Mouse (Mus musculus): ENCODE results near the gene Nop56.

Gene Nop56

DNA sequence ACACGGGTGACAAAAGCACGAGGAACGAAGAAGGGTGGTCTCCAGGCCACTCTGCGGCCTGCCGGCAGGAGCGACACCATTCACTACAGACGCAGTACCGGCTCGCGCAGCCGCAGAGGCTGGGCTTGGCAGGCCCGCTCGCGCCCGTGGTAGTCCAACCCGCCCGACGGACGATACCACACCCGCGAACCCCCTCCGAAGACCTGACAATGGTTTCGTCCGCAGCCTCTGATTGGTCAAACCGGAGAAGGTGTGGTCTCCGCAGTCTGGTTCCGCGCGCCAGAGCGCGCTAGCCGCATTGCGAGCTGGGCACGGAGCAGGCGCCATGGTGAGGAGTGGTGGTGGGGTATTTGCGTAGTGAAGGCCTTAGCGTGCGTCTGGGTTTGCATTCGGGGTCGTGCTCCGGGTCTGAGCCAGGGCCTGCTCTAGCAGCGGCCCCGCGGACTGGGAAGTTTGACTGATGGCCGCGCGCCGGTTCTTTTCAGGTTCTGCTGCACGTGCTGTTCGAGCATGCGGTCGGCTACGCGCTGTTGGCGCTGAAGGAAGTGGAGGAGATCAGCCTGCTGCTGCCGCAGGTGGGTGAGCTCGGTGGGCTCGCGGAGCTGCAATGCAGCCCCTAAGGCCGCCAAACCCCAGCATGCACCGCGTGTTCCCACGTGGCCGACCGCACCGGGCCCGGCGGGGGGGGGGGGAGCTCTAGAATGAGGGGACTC lies at the start of gene Nop56:
TSS of gene Nop56 (plus strand) at position 282 of the 713 bp plus-strand sequence.
- DNase-seq (ENCODE audit: low spot score): peak; percentile 98

DNA sequence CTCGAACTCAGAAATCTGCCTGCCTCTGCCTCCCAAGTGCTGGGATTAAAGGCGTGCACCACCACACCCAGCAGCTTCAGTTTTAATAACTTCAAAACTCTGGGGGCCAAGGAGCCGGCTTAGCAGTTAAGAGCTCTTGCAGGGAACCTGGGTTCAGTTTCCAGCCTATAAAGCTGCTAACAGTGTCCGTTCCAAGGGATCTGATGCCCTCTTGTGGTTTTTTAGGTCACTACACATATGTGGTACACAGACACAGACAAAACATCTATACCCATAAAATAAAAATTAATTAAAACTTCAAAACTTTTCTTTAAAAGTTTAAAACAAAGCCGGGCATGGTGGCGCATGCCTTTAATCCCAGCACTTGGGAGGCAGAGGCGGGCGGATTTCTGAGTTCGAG lies 27.3 kb upstream of the Nop56 start:
- DNase-seq (ENCODE audit: low spot score): no peak

DNA sequence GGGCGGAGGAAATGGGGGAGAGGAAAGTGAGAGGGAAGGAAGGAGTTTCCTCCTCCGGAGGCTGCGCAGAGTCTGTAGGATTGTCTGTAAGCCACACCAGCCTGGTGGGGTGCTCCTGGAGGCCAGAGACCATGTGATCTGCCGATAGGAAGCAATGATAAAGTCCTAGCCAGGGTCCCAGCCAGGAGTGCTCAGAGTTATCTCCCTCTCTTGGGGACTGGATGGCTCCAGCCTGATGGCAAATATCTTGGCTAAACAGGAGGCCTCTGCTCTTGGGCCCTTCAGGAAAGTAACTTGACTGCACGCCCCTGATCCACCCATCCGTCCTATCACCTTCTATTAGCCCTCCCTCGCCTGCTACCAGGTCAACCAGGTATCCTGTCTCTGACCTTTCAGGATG lies 26.0 kb upstream of the Nop56 start:
- no peak for DNase-seq (ENCODE audit: low spot score)

DNA sequence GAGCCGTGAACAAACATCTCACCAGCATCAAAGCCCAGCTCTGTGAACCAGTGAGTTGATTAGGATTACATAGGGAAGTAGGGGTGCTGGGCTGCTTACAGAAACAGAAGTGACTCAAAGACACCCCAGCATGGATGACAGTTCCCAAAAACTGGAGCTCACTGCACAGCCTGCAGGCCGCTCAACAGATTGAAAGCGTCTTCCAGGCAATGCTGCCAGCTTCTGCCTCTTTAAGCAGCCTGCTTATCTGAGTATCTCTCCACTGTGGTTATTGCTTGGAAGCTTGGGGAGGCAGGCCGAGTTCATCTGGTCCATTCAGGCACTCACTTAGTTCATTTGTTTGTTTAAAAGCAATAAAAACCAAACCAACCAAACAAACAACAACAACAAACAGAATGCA lies 17.5 kb upstream of the Nop56 start:
- no peak for DNase-seq (ENCODE audit: low spot score)

DNA sequence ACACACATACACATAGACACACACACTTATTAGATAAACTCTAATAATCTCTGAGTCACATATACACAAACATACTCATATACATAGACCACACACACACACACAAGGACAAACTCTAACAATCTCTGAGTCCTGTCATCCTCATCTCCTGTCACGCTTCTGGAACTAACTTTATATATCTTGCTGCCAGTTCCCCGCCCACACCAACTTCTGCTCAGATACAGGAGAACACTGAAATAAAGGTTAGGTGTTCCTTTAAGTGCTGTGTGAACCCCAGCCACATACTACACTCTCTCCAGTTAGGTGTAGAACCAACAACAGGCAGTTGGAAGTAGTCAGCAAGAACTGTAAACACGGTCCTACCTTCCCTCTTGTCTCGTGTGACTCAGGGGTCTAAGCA lies 13.4 kb upstream of the Nop56 start:
- DNase-seq (ENCODE audit: low spot score): no peak

DNA sequence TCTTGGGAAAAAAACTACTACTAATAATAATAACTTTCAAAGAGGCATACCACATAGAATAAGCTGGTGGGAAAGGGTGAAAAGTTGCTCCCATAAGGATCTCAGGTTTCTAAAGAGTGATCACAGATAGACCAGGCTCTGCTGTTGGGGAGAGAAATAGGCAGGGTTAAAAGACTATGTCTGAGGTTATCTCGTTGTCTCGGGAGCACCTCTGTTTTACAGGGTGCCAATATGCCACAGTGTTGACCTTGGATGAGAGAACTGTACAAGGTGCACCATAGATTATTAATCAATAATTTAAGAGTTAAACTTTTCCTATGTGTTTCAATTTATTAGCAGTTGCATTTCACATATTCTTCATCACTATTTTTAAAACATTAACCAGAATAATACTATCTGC lies 12.3 kb upstream of the Nop56 start:
- DNase-seq (ENCODE audit: low spot score): no peak

DNA sequence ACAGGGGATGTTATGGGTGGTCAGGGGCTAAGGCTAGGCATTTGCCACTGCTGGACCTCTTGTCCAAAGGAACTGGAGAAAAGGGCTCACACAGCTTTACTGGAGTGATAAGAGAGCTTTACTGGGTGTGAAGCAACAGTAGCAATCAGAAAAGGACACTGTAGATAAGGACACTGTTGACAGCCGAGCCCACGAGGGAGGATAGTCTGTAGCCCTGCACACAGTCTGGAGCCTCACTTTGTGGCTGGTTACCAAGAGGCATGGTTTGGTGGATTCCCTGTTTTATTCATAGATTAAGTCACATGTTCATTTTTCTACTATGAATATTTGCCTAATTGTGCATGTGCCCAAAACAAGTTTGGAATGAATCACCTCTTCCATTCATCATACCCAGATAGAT lies 11.8 kb upstream of the Nop56 start:
- DNase-seq (ENCODE audit: low spot score): no peak

DNA sequence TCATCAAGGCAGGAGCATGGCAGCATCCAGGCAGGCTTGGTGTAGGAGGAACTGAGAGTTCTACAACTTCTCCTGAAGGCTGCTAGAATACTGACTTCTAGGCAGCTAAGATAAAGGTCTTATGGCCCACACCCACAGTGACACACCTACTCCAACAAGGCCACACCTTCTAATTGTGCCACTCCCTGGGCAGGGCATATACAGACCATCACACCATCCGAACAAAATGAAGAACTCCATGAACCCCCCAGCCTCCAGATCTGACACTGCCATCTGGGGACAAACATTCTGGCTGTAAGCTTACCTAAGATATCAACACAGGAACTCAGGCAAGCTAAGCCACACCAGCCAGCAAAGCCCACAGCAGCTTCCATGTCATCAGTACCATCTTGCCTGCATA lies 8.7 kb upstream of the Nop56 start:
- DNase-seq (ENCODE audit: low spot score): no peak

DNA sequence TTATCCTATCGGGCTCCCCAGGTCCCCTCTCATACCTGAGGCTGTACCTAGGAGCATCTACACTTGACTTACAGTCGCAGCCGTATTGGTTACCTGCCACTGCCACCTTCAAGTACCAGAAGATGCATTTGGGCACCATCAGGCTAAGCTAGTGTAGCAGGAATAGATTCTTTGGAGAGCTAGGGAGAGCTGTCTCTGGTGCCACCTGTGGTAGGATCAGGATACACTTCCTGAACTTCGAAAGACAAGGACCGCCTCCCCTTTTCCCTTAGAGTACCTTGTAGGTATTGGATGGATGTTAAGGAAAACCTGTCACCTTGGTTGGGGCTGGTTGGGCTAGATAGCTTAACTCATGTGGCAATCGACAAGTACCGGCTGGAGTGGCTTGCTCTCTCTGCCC lies 6.2 kb upstream of the Nop56 start:
- no peak for DNase-seq (ENCODE audit: low spot score)

DNA sequence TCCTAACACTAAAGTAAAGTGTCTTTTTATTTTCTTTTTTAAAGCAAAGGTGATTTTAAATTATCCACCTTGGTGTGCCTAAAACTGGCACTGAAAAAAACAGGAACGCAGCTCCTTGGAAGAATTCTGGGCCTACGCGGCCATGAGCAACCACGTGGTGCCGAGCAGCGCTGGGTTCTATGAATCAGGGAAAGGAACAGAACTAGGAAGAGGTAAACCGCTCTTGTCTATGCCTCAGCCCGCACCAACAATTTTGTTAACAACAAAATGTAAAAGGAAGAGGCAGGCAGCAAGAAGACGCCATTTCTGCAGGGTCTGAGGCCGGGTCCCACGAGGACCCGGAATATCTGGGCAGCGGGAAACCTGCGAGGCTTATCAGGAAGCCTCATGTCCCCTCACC lies 498 bp upstream of the Nop56 start:
- DNase-seq (ENCODE audit: low spot score): peak; percentile 9

DNA sequence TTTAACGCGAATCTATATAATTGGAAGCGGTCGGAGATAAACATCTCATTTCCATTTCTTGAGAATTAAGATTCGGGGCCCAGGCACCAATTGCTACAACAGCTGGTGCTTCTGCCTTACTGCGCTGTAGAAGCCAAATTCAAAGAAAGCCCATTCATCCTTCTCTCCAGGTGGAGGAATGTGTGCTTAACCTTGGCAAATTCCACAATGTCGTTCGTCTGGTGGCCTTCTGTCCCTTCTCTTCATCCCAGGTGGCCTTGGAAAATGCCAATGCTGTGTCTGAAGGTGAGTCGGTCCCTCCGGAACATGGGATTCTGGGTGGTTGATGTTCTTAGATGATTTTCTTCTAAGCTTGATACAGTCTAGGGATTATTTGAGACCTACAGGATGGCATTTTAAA lies 632 bp downstream of the Nop56 start:
- DNase-seq (ENCODE audit: low spot score): no peak

DNA sequence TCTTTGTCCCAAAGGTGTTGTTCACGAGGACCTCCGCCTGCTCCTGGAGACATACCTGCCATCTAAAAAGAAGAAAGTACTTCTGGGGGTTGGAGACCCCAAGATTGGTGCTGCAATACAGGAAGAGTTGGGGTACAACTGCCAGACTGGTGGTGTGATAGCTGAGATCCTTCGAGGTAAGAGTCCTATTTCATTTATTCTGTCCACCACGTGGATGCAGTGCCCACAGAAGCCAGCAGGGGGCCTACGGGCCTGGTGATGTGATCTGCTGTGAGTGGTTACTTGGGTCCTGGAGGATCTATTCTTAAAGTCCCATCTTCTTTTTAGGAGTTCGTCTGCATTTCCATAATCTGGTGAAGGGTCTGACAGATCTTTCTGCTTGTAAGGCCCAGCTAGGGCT lies 1.4 kb downstream of the Nop56 start:
- DNase-seq (ENCODE audit: low spot score): peak; percentile 35

DNA sequence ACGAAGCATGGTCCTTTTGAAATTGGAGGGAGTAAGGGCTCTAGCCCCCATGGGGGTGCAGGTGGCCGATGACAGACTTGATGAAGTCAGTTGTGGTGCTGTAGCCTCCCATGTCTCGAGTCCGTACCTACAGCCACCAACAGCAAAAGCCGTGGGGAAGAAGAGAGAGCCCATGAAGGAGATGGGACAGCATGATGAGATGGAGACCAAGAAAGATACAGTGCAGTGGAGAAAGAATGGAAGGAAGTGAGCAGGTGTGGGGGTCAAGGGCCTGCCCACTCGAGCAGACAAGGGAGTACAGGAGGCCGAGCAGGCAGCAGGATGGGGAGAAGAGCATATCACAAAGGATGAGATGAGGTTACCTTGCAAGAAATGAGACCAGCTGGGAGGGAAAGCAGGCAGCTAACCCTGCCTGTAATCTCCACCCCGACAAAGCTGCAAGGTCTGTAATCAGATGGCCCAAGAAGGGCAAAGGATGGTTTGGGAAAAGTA lies 5.4 kb downstream of the Nop56 start:
- no peak for DNase-seq (ENCODE audit: low spot score)

DNA sequence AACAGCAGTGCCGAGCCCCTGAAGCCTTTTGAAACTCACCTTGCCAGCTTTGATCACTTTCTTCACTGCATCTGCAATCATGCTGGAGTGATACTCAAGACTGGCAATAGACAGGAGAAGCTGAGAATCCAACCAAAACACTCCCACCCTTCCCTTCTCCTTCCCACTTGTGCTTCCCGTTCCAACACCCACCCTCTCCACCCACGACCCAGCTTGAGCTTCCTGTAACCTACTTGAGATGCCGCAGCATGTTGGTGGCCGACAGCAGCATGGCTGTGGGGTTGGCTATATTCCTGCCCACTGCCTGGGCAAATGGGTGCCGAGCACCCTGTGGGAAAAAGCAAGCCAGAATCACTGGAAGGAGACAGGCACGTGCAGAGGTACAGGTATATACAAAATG lies 6.0 kb downstream of the Nop56 start:
- DNase-seq (ENCODE audit: low spot score): no peak

DNA sequence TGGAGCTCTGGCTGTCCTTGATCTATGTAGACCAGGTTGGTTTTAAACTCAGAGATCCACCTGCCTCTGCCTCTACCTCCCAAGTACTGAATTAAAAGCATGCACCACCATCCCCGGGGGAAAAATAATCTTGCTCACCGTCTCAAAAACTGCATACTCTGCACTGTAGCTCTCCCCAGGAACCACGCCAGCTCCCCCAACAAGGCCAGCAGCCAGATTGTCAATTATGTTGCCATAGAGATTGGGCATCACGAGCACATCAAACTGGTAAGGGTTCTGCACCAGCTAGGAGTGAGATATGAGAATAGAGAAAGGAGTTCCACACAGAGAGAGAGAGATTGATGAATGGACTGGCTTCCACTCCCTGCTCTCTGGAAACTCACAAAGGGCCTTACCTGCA lies 6.6 kb downstream of the Nop56 start:
- DNase-seq (ENCODE audit: low spot score): no peak

DNA sequence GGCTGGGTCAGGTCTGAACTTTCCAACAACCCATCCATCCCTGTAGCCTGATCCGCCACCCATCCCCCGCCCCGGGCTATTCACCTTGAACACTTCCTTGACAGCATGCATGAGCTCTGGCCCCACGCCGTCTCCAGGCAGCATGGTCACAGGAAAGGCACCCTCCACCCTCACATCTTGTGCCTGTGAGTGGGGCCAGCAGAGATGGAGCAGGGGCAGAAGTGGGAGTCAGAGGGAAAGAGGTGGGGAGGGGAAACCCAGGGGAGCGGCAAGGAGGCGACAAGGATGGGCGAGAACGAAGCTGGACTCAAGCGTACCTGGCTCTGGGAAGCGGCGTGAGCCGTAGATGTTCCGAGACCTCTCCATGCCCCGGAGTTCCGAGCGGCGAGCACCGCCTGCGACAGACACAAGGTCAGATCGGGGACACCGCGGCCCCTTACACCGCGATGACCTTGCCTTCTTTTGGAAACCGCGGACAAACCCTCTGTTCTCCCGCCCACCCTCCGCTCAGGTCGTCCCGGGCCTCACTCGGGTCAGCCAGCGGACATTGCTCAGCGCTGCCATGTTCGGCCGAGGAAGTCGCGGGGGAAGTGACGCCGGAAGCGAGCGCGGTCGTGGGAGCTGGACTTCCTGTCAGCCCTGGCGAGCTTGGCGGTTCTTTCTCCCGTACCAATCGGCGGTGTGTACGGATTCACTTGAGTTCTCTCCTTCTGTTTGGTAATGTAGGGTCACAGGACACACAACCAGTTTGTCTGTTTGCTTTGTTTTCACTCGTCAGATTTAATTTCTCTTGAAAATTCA lies 9.8 kb downstream of the Nop56 start, which contains the start of gene Idh3b:
TSS of gene Idh3b (minus strand) at position 694 of the 801 bp plus-strand sequence.
- DNase-seq (ENCODE audit: low spot score): peak; percentile 91

DNA sequence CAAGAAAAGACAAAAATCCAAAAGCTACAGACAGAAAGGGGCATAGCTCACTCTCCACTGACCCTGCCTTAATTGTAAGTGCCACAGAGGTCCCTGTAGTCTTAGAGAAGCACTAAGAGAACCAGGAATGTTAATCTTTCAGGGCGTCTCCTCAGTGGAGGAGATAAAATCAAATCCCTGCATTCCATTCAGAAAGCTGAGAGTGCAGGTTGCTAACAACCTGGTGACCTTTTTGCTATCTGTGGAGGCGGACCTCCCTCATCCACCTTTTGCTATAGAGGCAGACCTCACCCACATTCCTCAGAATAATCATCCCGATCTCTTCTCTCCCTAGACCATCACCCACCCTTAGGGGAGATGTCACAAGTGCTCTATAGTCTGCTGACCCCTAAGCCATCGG lies 14.9 kb downstream of the Nop56 start:
- DNase-seq (ENCODE audit: low spot score): no peak

DNA sequence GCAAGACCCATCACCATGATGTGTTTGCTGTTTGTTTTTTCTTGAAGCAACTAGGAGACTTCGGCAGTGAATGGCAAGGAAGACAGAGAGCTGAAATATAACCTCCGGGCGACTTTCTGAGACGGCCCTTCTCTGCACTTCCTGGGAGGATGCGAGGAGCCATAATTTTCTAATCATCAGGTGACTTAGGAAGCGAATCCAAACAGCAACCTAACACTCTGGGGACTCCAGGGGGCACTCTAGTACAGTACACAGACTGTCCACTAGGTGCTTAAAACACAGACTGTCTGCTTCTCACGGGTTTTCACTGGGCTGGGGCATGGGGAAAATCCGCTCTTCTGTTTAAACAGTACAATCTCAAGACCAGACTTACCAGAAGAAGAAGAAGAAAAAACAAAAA lies 17.2 kb downstream of the Nop56 start:
- peak; percentile 72 for DNase-seq (ENCODE audit: low spot score)

DNA sequence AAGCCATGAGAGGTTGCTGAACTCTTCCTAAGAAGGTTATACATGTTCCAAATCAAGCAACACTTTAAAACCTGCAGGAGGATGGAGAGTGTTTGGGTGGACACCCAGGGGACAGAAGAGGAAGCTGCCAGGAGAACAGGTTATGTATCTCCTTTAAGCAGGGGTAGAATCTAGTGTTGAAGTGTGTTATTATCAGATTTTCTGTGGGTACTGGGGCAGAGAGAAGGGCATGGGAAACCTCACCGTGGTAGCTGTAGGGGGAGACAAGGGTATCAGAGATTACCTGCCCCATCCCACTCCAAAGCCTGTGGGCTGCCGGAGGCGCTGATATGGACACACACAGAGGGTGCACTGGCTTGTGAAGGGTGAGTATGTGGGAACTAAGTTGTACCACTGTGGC lies 18.8 kb downstream of the Nop56 start:
- DNase-seq (ENCODE audit: low spot score): no peak

DNA sequence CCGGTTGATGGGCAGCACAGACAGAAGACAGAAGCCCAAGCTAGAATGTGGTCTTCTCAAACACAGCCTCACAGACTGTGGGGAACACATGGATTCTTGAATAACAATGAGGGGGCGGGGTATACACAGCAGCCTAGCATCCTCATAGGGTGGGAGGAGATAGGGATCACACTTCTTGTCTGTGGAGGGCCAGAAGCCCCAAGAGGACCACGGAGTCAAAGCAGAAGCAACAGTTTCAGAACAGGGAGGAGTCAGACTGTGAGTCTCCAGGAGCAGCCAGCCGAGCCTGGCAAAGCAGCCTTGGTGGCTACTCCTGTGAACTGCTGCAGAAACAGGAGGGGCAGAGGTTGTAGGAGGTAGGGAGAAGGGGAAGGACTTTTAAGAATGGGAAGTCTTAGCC lies 19.3 kb downstream of the Nop56 start:
- DNase-seq (ENCODE audit: low spot score): no peak

DNA sequence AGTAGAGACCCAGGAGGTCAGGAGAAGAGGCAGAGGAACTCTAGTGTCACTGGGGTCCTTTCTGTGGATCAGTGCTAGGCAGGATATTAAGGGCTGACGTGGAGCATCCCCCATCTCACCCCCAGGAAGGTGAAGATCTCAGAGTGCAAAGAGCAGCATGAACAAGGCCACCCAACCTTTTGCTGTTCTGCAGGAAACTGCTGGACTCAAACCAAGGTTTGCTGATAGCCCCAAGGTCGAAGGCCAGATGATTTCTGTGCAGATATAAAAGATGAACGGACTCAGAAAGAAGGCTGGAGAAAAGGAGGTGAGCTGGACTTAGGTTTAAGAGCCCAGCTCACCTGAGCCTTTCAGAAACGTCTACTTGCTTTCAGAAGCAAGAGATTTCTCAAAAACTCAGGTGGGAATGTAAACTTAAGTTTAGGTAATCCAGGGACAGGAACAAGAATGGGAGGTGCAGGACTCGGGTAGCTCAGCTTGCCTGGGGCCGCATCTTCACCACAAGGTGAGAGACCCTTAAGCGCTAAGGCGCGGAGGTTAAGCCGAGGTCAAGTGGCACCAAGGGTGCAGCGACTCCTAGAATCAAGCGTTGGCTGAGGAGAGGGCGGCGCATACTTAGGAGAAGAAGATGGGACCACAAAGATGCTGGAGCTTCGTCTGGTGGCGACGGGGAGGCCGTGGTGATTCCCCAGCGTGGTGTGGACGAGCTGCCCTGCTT lies 20.1 kb downstream of the Nop56 start:
- DNase-seq (ENCODE audit: low spot score): no peak

DNA sequence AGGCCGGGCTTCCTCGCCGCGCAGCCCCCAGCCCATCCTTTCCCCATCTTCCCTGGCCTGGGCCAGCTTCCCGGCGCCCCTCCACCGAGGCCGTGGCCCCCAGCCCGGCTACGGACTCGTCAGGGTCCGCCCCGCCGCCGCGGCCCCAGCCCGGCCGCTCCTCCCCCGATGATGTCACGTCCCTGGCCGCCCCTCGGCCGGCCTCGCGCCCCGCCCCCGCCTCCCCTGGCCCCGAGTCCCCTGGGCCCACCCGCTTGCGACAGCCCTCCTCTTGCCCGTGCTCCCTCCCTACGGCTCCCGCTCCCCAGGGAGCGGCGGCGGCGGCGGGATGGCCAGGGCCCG lies 20.7 kb downstream of the Nop56 start, which contains the start of gene Ebf4:
TSS of gene Ebf4 (plus strand) at position 234 of the 342 bp plus-strand sequence.
- DNase-seq (ENCODE audit: low spot score): peak; percentile 50

Measured in urinary bladder, postnatal 14 days (tissue).